Mouse (Mus musculus) limb, embryonic 15.5 days (tissue): ENCODE measurements around the gene Tmem53. TPM values are rescaled to one million over a fixed set of nuclear protein-coding genes. Genes with fewer than 3 reads are reported as not detected.
A peak's percentile ranks its signal among the peaks of the same experiment; 100 is the strongest.

Source experiments
- ATAC-seq: fragments of 200-750 bp; cut with Nextera tagmentation; 2 replicates; pipeline ENCODE4 v1.8.0; 2017; ENCODE audit warnings: low read depth, moderate TSS enrichment; ENCODE audit not compliant: insufficient number of reproducible peaks, low FRiP score, low TSS enrichment
- H3K27ac ChIP-seq: fragments of 300-500 bp; sonication (generic); 2 replicates; pipeline ENCODE4 v1.5.1; 2015; ENCODE audit warnings: moderate library complexity, mild to moderate bottlenecking, inconsistent platforms
- H3K27me3 ChIP-seq: fragments of 300-500 bp; sonication (generic); 2 replicates; pipeline ENCODE4 v1.6.1; 2015; ENCODE audit warnings: inconsistent platforms
- H3K36me3 ChIP-seq: fragments of 300-500 bp; sonication (generic); 2 replicates; pipeline ENCODE4 v1.6.1; 2015; ENCODE audit warnings: inconsistent platforms
- H3K4me1 ChIP-seq: fragments of 300-500 bp; sonication (generic); 2 replicates; pipeline ENCODE4 v1.6.1; 2015; ENCODE audit warnings: inconsistent platforms
- H3K4me2 ChIP-seq: fragments of 300-500 bp; sonication (generic); 2 replicates; pipeline ENCODE4 v1.6.1; 2015; ENCODE audit warnings: mild to moderate bottlenecking, inconsistent platforms
- H3K4me3 ChIP-seq: fragments of 300-500 bp; sonication (generic); 2 replicates; pipeline ENCODE4 v1.5.1; 2015; ENCODE audit warnings: mild to moderate bottlenecking, inconsistent platforms
- H3K9ac ChIP-seq: fragments of 300-500 bp; sonication (generic); 2 replicates; pipeline ENCODE4 v1.6.1; 2015; ENCODE audit warnings: inconsistent platforms
- H3K9me3 ChIP-seq: fragments of 300-500 bp; sonication (generic); 2 replicates; pipeline ENCODE4 v1.6.1; 2016; ENCODE audit warnings: inconsistent platforms
- WGBS: fragments of 180-500 bp; shearing (Covaris S2); methylation state at CpG from one replicate; pipeline ENCODE4 v1.1.7; 2015; 5-methylcytosine and 5-hydroxymethylcytosine counted together
- polyA plus RNA-seq: library from polyadenylated mRNA; unstranded; fragments of >200 nt; fragmentation: Nextera tagmentation; extraction: Ambion mirVana; gene quantifications from 2 replicates; pipeline ENCODE4 v1.2.1, GENCODE M21; 2015

The Tmem53 gene
- polyA plus RNA-seq, 1 experiment from 2014 or later = 10.0 TPM

DNA sequence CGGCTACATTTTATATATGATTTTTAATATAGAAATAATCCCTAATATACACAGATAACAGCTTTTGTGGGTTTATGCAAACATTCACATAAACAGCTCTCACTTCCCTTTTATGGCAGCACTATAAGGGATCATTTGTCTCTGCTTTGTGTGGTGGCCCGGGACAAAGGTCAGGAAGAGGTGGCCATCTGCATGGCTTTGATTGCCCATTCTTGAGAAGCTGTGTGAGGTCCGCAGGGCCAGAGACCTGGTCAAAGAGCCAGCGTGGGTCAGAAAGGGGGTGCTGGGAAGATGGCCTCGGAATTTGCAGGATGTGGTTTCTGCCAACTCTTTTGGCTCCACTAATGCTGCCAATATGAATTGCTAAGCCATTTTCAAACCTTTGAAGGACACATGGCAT is 28.8 kb upstream of the Tmem53 start:
- no peaks in the 10 kb centered on the region for H3K27me3 ChIP-seq
- no peak overlapping the region for H3K4me3 ChIP-seq
- H3K36me3 ChIP-seq = no peaks in the 10 kb centered on the region
- no peak overlapping the region for H3K9ac ChIP-seq
- no peak overlapping the region for H3K27ac ChIP-seq
- ATAC-seq = no peak
- 0 out of 2 replicates have a peak, but pooled peaks cover 2% of the 10 kb centered on the region for H3K4me1 ChIP-seq
- WGBS = 34% methylated on average over 5 of the region's 5 CpGs
- H3K9me3 ChIP-seq = no peaks in the 10 kb centered on the region
- no peak overlapping the region for H3K4me2 ChIP-seq

DNA sequence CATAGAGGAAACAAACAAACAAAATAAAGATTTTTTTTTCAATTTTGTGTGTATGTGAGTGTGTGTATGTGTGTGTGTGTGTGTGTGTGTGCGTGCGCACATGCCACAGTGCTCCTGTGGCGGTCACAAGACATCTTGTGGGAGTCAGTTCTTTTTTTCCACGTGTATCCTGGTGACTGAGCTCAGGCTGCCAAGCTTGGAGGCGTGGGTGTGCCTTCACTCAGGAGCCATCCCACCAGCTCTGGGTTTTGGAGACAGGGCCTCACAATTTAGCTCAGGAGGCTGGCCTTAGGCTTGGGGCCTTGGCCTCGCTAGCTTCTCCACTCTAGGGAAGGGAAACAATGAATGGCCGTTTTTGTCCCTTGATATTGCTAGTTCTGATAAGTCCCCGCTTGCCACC is 27.6 kb upstream of the Tmem53 start:
- H3K36me3 ChIP-seq = no peaks in the 10 kb centered on the region
- H3K27me3 ChIP-seq = no peaks in the 10 kb centered on the region
- H3K4me3 ChIP-seq = no peak overlapping the region
- H3K4me2 ChIP-seq = no peak overlapping the region
- no peak overlapping the region for H3K27ac ChIP-seq
- H3K4me1 ChIP-seq = no peaks in the 10 kb centered on the region
- 79% methylated on average over 8 of the region's 8 CpGs for WGBS
- no peak overlapping the region for H3K9ac ChIP-seq
- no peak for ATAC-seq
- H3K9me3 ChIP-seq = no peaks in the 10 kb centered on the region

DNA sequence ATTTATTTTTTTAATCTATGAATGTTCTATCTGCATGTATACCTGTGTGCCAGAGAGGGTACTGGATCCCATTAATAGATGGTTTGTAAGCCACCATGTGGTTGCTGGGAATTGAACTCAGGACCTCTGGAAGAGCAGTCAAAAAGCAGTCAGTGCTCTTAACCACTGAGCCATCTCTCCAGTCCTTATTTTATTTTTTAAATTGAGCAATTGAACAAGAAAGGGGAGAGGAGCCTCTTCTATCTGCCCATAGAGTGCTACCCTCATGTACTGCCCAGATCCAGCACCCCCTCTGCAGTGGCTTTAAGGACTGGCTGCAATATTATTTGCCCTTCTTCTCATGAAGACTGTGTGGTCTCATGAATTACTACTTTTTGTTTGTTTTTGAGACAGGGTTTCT is 26.5 kb upstream of the Tmem53 start:
- H3K36me3 ChIP-seq = no peaks in the 10 kb centered on the region
- no peak overlapping the region for H3K4me3 ChIP-seq
- no peak overlapping the region for H3K4me2 ChIP-seq
- H3K9me3 ChIP-seq = no peaks in the 10 kb centered on the region
- no peaks in the 10 kb centered on the region for H3K27me3 ChIP-seq
- no peak overlapping the region for H3K27ac ChIP-seq
- H3K9ac ChIP-seq = no peak overlapping the region
- no peak for ATAC-seq
- H3K4me1 ChIP-seq = no peaks in the 10 kb centered on the region

DNA sequence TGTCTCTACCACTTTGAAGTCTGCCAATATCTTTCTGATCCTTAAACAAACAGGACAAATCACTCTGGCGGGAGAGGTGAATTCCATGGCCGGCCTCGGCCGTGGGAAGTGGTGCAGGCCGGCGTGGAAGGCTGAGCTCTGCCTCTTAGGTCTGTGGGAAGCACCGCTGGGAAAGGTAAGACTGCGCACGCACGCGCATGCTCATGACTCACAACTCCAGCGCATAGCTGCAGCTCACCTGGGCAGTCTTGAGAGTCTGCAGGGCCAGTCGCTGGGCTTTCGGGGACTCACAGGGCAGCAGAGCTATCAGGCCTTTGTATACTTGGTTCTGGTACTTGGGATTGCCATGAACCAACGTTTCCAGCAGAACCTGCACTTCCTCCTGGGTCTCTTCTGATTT is 22.2 kb upstream of the Tmem53 start:
- 67% methylated on average over 15 of the region's 15 CpGs for WGBS
- no peak for ATAC-seq

DNA sequence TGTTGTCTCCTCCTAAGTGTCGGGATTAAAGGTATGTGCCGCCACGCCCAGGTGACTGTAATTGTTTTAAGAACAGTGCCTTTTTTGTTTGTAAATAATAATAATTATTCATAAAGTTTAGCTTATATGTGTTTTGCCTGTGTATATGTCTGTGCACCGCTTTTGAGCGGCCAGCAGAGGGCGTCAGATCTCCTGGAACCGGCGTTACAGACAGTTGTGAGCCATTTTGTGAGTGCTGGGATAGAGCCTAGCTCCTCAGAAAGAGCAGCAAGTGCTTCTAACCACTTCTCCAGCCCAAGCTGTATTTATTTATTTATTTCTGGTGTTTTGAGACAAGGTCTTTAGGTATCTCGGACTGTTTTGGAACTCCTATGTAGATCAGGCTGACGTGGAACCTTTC is 21.4 kb upstream of the Tmem53 start:
- H3K4me1 ChIP-seq = 0 out of 2 replicates have a peak, but pooled peaks cover 3% of the 10 kb centered on the region
- no peak overlapping the region for H3K4me3 ChIP-seq
- no peaks in the 10 kb centered on the region for H3K27me3 ChIP-seq
- no peaks in the 10 kb centered on the region for H3K9me3 ChIP-seq
- H3K36me3 ChIP-seq = no peaks in the 10 kb centered on the region
- WGBS = 58% methylated on average over 10 of the region's 10 CpGs
- H3K27ac ChIP-seq = no peak overlapping the region
- H3K4me2 ChIP-seq = no peak overlapping the region
- ATAC-seq = no peak
- no peak overlapping the region for H3K9ac ChIP-seq

More for the DNA sequence above, 22.2 kb upstream of the Tmem53 start:
- Histone ChIP-seq H3K36me3 (no peaks in the 10 kb centered on the region), H3K27ac (no peak overlapping the region), H3K4me2 (no peak overlapping the region), H3K4me3 (no peak overlapping the region), H3K9ac (no peak overlapping the region), H3K4me1 (0 out of 2 replicates have a peak, but pooled peaks cover 3% of the 10 kb centered on the region), H3K27me3 (no peaks in the 10 kb centered on the region), H3K9me3 (no peaks in the 10 kb centered on the region)

DNA sequence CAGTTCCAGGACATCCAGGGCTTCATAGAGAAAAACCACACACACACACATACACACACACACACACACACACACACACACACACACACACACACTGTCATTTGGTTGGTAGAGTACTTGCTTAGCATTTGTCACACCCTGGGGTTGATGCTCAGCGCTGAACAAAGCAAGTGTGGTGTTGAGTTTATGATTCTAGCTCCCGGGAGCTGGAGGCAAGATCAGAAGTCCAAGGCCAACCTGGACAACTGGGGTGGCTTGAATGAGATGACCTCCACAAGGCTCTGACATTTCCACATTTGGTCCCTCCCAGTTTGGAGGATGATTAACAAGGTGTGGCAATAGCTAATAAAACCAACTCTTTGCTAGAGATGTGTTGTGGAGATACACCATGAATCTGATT is 20.5 kb upstream of the Tmem53 start:
- ATAC-seq = no peak
- 76% methylated on average over 2 of the region's 2 CpGs for WGBS

DNA sequence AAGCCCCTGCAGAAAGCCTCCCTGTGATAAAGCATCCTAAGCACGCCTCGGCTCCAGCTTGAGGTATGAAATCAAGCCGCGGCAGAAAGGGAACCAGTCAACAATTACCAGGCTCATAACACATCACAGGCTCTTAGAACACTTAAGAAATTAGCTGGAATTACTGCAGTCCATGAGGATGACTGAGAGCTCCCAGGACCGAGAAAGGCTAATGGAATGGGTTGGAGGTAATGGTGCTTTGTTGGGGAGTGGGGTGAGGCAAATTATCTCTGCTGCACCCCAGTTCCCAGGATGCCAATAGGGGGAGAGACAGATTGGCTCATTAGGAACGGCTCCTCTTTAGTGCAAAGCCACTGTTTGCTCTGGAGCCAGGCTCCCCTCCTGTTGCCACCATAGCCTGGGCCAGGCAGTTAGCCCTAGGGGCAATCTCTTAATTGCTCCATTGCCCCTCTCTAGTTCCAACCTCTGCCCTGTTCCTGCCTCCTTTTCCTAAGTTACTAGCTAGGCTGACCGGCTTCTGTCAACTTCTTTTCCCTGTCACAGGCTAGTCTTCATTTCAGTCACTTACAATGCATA is 17.5 kb upstream of the Tmem53 start:
- H3K4me3 ChIP-seq = no peak overlapping the region
- no peak overlapping the region for H3K27ac ChIP-seq
- WGBS = 23% methylated on average over 7 of the region's 7 CpGs
- H3K4me1 ChIP-seq = peaks cover 10% of the 10 kb centered on the region; the same call in 1 of the 2 replicates
- H3K36me3 ChIP-seq = no peaks in the 10 kb centered on the region
- H3K4me2 ChIP-seq = no peak overlapping the region
- H3K27me3 ChIP-seq = no peaks in the 10 kb centered on the region
- H3K9ac ChIP-seq = no peak overlapping the region
- no peaks in the 10 kb centered on the region for H3K9me3 ChIP-seq
- no peak for ATAC-seq

More for the DNA sequence above, 20.5 kb upstream of the Tmem53 start:
- H3K9ac ChIP-seq = no peak overlapping the region
- H3K4me3 ChIP-seq = no peak overlapping the region
- H3K27ac ChIP-seq = no peak overlapping the region
- H3K4me2 ChIP-seq = no peak overlapping the region
- H3K9me3 ChIP-seq = no peaks in the 10 kb centered on the region
- H3K4me1 ChIP-seq = peaks cover 7% of the 10 kb centered on the region; the same call in 1 of the 2 replicates
- no peaks in the 10 kb centered on the region for H3K36me3 ChIP-seq
- H3K27me3 ChIP-seq = no peaks in the 10 kb centered on the region

DNA sequence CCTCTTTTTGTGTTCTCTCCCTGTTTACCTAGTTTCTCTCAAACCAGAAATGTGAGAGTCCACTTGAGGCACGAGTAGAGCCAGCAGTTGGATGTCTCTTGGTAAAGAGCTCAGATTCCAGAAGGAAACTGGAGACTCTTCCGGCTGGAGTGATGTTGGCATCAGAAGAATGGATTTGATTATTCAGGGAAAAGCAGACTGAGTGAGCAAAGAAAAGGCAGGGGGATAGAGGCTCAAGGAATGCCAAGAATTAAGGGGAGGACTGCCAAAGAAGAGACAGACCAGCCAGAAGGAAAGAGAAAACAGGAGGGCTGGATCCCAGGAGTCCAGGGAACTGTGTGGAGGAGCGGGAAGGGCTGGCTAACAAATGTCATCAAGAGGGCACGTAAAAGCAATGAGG is 15.9 kb upstream of the Tmem53 start:
- ATAC-seq = peak; percentile 62; the same call in 1 of the 2 replicates
- no peaks in the 10 kb centered on the region for H3K36me3 ChIP-seq
- H3K27ac ChIP-seq = peak overlapping the region; percentile 55
- no peak overlapping the region for H3K4me2 ChIP-seq
- H3K4me3 ChIP-seq = no peak overlapping the region
- WGBS = 37% methylated on average over 4 of the region's 4 CpGs
- H3K9ac ChIP-seq = no peak overlapping the region
- H3K9me3 ChIP-seq = no peaks in the 10 kb centered on the region
- peaks cover 16% of the 10 kb centered on the region for H3K4me1 ChIP-seq
- no peaks in the 10 kb centered on the region for H3K27me3 ChIP-seq

DNA sequence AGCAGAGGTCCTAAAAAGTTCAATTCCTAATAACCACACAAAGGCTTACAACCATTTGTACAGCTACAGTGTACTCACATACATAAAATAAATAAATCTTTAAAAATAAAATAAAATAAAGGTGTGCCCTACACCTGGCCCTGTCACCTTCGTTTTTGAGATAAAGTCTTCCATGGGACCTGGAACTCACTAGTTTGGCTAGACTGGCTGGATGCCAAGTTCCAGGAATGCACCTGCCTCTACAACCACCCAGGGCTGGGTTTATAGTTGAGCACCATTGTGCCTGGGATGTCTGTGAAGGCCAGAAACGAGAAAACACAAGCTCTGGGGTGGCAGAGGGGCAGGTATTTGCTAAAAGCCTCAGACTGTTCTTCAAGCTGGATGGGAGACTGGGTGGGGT is 12.6 kb upstream of the Tmem53 start:
- no peak for ATAC-seq

DNA sequence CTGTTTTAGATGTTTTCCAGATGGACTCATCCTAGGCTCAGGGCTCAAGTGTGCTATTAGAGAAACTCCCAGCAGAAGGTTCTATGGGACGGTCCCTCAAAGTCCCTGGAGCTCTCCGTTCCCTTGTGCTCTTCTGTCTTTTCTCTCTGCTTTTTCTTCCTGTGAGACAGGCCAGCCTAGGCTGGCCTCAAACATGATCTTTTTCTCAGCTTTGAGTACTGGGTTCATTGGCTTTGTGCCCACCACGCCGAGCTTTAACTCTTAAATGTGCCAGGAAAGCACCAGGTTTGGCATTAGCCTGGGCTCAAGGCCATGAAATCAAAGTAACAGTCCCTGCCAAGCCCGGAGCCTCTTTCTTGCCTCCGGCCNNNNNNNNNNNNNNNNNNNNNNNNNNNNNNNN is 10.9 kb upstream of the Tmem53 start:
- no peak overlapping the region for H3K4me3 ChIP-seq
- H3K9ac ChIP-seq = no peak overlapping the region
- H3K9me3 ChIP-seq = no peaks in the 10 kb centered on the region
- ATAC-seq = no peak
- no peaks in the 10 kb centered on the region for H3K27me3 ChIP-seq
- H3K27ac ChIP-seq = peak overlapping the region; percentile 57; the same call in 1 of the 2 replicates
- no peak overlapping the region for H3K4me2 ChIP-seq
- H3K4me1 ChIP-seq = peaks cover 14% of the 10 kb centered on the region
- 50% methylated on average over 6 of the region's 6 CpGs for whole genome bisulfite sequencing
- no peaks in the 10 kb centered on the region for H3K36me3 ChIP-seq

More for the DNA sequence above, 12.6 kb upstream of the Tmem53 start:
- peaks cover 18% of the 10 kb centered on the region for H3K4me1 ChIP-seq
- H3K9me3 ChIP-seq = no peaks in the 10 kb centered on the region
- H3K4me3 ChIP-seq = no peak overlapping the region
- H3K4me2 ChIP-seq = no peak overlapping the region
- H3K36me3 ChIP-seq = no peaks in the 10 kb centered on the region
- H3K27ac ChIP-seq = no peak overlapping the region
- no peak overlapping the region for H3K9ac ChIP-seq
- H3K27me3 ChIP-seq = no peaks in the 10 kb centered on the region
- 25% methylated on average over 2 of the region's 2 CpGs for WGBS

DNA sequence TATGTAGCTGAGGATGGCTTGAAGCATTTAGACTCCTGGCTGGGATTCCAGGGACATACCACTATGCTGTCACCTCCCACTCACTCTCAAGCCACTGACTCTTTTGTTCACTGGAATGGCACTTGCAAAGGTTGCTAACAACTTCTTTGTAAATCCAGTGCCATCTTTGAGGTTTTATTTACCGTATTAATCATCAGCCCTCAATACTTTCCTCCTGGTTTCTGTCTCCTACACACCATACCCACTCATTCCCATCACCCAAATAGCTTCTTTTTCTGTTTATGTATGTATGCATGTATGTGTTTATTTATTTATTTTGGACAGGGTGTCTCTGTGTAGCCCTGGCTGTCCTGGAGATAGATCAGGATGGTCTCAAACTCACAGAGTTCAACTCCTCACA is 769 bp upstream of the Tmem53 start:
- no peak overlapping the region; the same call in 1 of the 2 replicates for H3K27ac ChIP-seq
- H3K4me3 ChIP-seq = peak overlapping the region; percentile 64
- H3K9ac ChIP-seq = no peak overlapping the region
- H3K4me2 ChIP-seq = peak overlapping the region; percentile 65
- no peaks in the 10 kb centered on the region for H3K9me3 ChIP-seq
- no peaks in the 10 kb centered on the region for H3K27me3 ChIP-seq
- H3K4me1 ChIP-seq = peaks cover 35% of the 10 kb centered on the region
- H3K36me3 ChIP-seq = no peaks in the 10 kb centered on the region
- 82% methylated on average over 1 of the region's 1 CpGs for WGBS
- no peak for ATAC-seq

DNA sequence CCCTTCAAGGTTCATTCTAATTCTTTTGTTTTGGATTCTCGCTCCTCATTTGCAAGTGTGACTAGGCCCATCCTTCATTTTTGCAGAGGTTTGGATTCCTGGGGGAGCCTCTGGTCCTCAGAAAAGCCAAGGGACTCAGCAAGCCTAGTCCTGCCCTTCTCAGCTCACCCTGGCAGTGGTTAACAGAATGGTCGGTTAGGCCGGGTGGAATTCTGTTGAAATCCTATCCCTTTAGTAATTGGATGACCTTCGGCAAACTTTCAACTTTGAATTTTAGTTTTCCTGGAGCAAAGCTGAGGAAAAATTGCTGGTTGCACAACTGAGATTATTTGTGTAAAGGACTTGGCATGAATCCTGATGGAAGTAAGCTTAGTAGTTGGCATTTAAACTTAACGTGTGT is 600 bp downstream of the Tmem53 start:
- H3K4me1 ChIP-seq = peaks cover 35% of the 10 kb centered on the region
- peak overlapping the region; percentile 31; the same call in 1 of the 2 replicates for H3K9ac ChIP-seq
- no peak for ATAC-seq
- H3K27ac ChIP-seq = peak overlapping the region; percentile 90
- peak overlapping the region; percentile 65 for H3K4me2 ChIP-seq
- WGBS = 6% methylated on average over 5 of the region's 5 CpGs
- H3K36me3 ChIP-seq = no peaks in the 10 kb centered on the region
- H3K4me3 ChIP-seq = peak overlapping the region; percentile 64
- no peaks in the 10 kb centered on the region for H3K27me3 ChIP-seq
- no peaks in the 10 kb centered on the region for H3K9me3 ChIP-seq

DNA sequence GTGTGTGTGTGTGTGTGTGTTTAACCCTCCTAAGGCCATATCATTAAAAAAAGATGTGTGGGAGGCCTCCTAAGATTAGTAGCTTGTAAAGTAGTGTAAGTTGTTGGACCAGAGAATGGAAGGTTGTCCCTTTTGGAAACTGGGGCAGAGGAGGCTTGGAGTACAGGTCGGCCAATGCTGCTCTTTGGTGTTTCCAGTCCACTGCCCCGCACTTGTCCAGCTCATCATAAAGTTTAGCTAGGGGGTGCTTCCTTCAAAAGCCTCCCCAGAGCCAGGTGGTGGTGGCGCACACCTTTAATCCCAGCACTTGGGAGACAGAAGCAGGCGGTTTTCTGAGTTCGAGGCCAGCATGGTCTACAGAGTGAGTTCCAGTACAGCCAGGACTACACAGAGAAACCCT is 1.0 kb downstream of the Tmem53 start:
- Histone ChIP-seq H3K27me3 (no peaks in the 10 kb centered on the region), H3K27ac (peak overlapping the region; percentile 90), H3K9ac (no peak overlapping the region)

More for the DNA sequence above, 1.0 kb downstream of the Tmem53 start:
- Histone ChIP-seq H3K4me3 (peak overlapping the region; percentile 64), H3K4me2 (peak overlapping the region; percentile 65), H3K36me3 (no peaks in the 10 kb centered on the region), H3K4me1 (peaks cover 35% of the 10 kb centered on the region), H3K9me3 (no peaks in the 10 kb centered on the region)
- WGBS = 75% methylated on average over 5 of the region's 5 CpGs
- no peak for ATAC-seq
